Mouse (Mus musculus): ENCODE results near the gene Fip1l1.

- TF ChIP-seq CTCF (IDR thresholded peaks at IDR 0.05; ENCODE audit: extremely low read depth, insufficient read depth, insufficient read length, insufficient replicate concordance) (no peak), POLR2A (IDR thresholded peaks at IDR 0.05; ENCODE audit: low read depth, low read length) (no peak)
Observed at GRCm38 (mm10) chr5:74589133-74589532, 53.9 kb downstream of the Fip1l1 start.

All from spleen, adult 2 months (tissue).